Mouse (Mus musculus) CH12.LX (cell line): ENCODE results near the gene Gli2. TPM values are rescaled to one million over a fixed set of nuclear protein-coding genes. Genes with fewer than 3 reads are reported as not detected.

ENCODE experiments used
- DNase-seq: peaks from one replicate; pipeline ENCODE4 v3.0.0-alpha.2; 2013; ENCODE audit errors: extremely low read depth
- H3K27ac ChIP-seq: 2 replicates; pipeline ENCODE4 v1.5.1; 2012; ENCODE audit warnings: low read depth, mild to moderate bottlenecking, control low read depth, moderate library complexity; ENCODE audit not compliant: insufficient read depth
- H3K27me3 ChIP-seq: replicated peaks from 2 replicates; pipeline ENCODE3; 2012; ENCODE audit warnings: inconsistent platforms
- H3K36me3 ChIP-seq, 2 experiments: replicated peaks in 1 of 2; 2 replicates each; pipeline versions ENCODE3 to v1.6.1; 2012; ENCODE audit warnings: inconsistent platforms in 1 of 2, low read length in 1 of 2, mild to moderate bottlenecking in 1 of 2, mixed read lengths in 1 of 2, moderate library complexity in 1 of 2; ENCODE audit not compliant: control insufficient read depth in 1 of 2, insufficient read depth in 1 of 2
- H3K4me1 ChIP-seq, 2 experiments: 2 replicates each; pipeline ENCODE4 v1.6.1; 2012; ENCODE audit warnings: inconsistent platforms in 1 of 2, moderate library complexity in 1 of 2; ENCODE audit not compliant: insufficient read depth in 2 of 2, control insufficient read depth in 1 of 2
- H3K4me2 ChIP-seq: 2 replicates; pipeline ENCODE4 v1.6.1; 2012; ENCODE audit warnings: low read depth, mild to moderate bottlenecking, control low read depth; ENCODE audit not compliant: poor library complexity, insufficient read depth, severe bottlenecking
- H3K4me3 ChIP-seq, 3 experiments: fragments of 150-350 bp in 1 of 3; sonication (generic) in 1 of 3; replicated peaks in 1 of 3; 2 replicates each; pipeline versions ENCODE3 to v1.5.1; 2011 to 2012; ENCODE audit warnings: low read depth in 2 of 3, low read length in 2 of 3, mild to moderate bottlenecking in 2 of 3, moderate library complexity in 2 of 3, control low read depth in 1 of 3, improper control_type of control experiment in 1 of 3, inconsistent platforms in 1 of 3, mixed read lengths in 1 of 3; ENCODE audit not compliant: poor library complexity in 1 of 3
- H3K79me2 ChIP-seq: replicated peaks from 2 replicates; pipeline ENCODE4 v1.6.1; 2012; ENCODE audit warnings: mild to moderate bottlenecking, moderate library complexity; ENCODE audit not compliant: control insufficient read depth, poor library complexity, insufficient read depth, severe bottlenecking; ENCODE audit errors: extremely low read depth
- H3K9ac ChIP-seq: 2 replicates; pipeline ENCODE4 v1.6.1; 2012; ENCODE audit warnings: low read depth, mild to moderate bottlenecking, control low read depth, moderate library complexity; ENCODE audit not compliant: insufficient read depth
- H3K9me3 ChIP-seq: replicated peaks from 2 replicates; pipeline ENCODE3; 2012; ENCODE audit warnings: low read length, inconsistent platforms, mixed read lengths
- CTCF ChIP-seq, 2 experiments: IDR thresholded peaks in 1 of 2; conservative IDR thresholded peaks in 1 of 2; 2 replicates each; pipeline ENCODE4 v1.5.1; 2011 to 2012; ENCODE audit warnings: low read depth in 2 of 2, low read length in 2 of 2, improper control_type of control experiment in 1 of 2, inconsistent platforms in 1 of 2, mild to moderate bottlenecking in 1 of 2, moderate library complexity in 1 of 2
- EP300 ChIP-seq: IDR thresholded peaks from 2 replicates; pipeline ENCODE4 v1.6.1; 2011; ENCODE audit warnings: low read length, improper control_type of control experiment
- GABPA ChIP-seq: IDR thresholded peaks from 2 replicates; pipeline ENCODE4 v1.6.1; 2012; ENCODE audit warnings: low read depth, low read length, improper control_type of control experiment, inconsistent platforms; ENCODE audit not compliant: insufficient replicate concordance
- HCFC1 ChIP-seq: IDR thresholded peaks from 2 replicates; pipeline ENCODE4 v1.6.1; 2012; ENCODE audit warnings: low read depth, mild to moderate bottlenecking, inconsistent platforms, low read length, improper control_type of control experiment
- IRF4 ChIP-seq: IDR thresholded peaks from 2 replicates; pipeline ENCODE4 v1.6.1; 2014; ENCODE audit warnings: low read depth, mild to moderate bottlenecking, inconsistent platforms, low read length, improper control_type of control experiment
- JUN ChIP-seq: IDR thresholded peaks from 2 replicates; pipeline ENCODE4 v1.6.1; 2011; ENCODE audit warnings: low read depth, mild to moderate bottlenecking, low read length, improper control_type of control experiment, moderate library complexity; ENCODE audit not compliant: insufficient read depth
- KAT2A ChIP-seq: IDR thresholded peaks from 2 replicates; pipeline ENCODE4 v1.6.1; 2012; ENCODE audit warnings: low read length, improper control_type of control experiment, inconsistent platforms; ENCODE audit not compliant: insufficient replicate concordance
- MAZ ChIP-seq: IDR thresholded peaks from 2 replicates; pipeline ENCODE4 v1.6.1; 2012; ENCODE audit warnings: low read depth, mild to moderate bottlenecking, inconsistent platforms, low read length, improper control_type of control experiment, moderate library complexity
- MEF2A ChIP-seq: IDR thresholded peaks from 2 replicates; pipeline ENCODE4 v1.6.1; 2014; ENCODE audit warnings: low read depth, mild to moderate bottlenecking, inconsistent platforms, low read length, improper control_type of control experiment, borderline replicate concordance
- PAX5 ChIP-seq: IDR thresholded peaks from 2 replicates; pipeline ENCODE4 v1.6.1; 2012; ENCODE audit warnings: low read length, inconsistent platforms, mixed read lengths
- POLR2A ChIP-seq: IDR thresholded peaks from 2 replicates; pipeline ENCODE4 v1.6.1; 2011; ENCODE audit warnings: low read depth, mild to moderate bottlenecking, improper control_type of control experiment, low read length
- RAD21 ChIP-seq: IDR thresholded peaks from 2 replicates; pipeline ENCODE4 v1.6.1; 2011; ENCODE audit warnings: low read depth, mild to moderate bottlenecking, low read length, improper control_type of control experiment, moderate library complexity
- RCOR1 ChIP-seq: conservative IDR thresholded peaks from 2 replicates; pipeline ENCODE4 v1.6.1; 2012; ENCODE audit warnings: low read depth, mild to moderate bottlenecking, inconsistent platforms, low read length, improper control_type of control experiment
- SIN3A ChIP-seq: IDR thresholded peaks from 2 replicates; pipeline ENCODE4 v1.6.1; 2012; ENCODE audit warnings: low read length, improper control_type of control experiment, inconsistent platforms
- SMC3 ChIP-seq: IDR thresholded peaks from 2 replicates; pipeline ENCODE4 v1.6.1; 2011; ENCODE audit warnings: low read depth, low read length, improper control_type of control experiment
- TBP ChIP-seq: conservative IDR thresholded peaks from 2 replicates; pipeline ENCODE4 v1.6.1; 2011; ENCODE audit warnings: low read depth, low read length, improper control_type of control experiment
- UBTF ChIP-seq: IDR thresholded peaks from 2 replicates; pipeline ENCODE4 v1.6.1; 2012; ENCODE audit warnings: low read depth, mild to moderate bottlenecking, inconsistent platforms, low read length, improper control_type of control experiment, moderate library complexity
- ZC3H11A ChIP-seq: IDR thresholded peaks from 2 replicates; pipeline ENCODE4 v1.6.1; 2012; ENCODE audit warnings: low read depth, mild to moderate bottlenecking, inconsistent platforms, low read length, improper control_type of control experiment
- ZKSCAN1 ChIP-seq: IDR thresholded peaks from 2 replicates; pipeline ENCODE4 v1.6.1; 2012; ENCODE audit warnings: low read depth, inconsistent platforms, low read length, improper control_type of control experiment, borderline replicate concordance
- ZNF384 ChIP-seq: IDR thresholded peaks from 2 replicates; pipeline ENCODE4 v1.6.1; 2012; ENCODE audit warnings: low read depth, low read length, improper control_type of control experiment, inconsistent platforms
- dilution Hi-C: fragments of 300-500 bp; cut with MboI; formaldehyde crosslinking; loops from 2 replicates; pipeline ENCODE4 v1.14.3; 2020; ENCODE audit warnings: low sequenced_read_pairs; ENCODE audit not compliant: extremely low pct_unique_long_range_greater_than_20kb, extremely low pct_ligation_motif_present
- in situ Hi-C: fragments of 300-500 bp; cut with MboI; formaldehyde crosslinking; loops from 3 replicates; pipeline ENCODE4 v1.14.3; 2019; ENCODE audit warnings: low sequenced_read_pairs, low pct_ligation_motif_present, low pct_unique_long_range_greater_than_20kb, mixed read lengths
- polyA plus RNA-seq: library from polyadenylated mRNA; unstranded; fragments of >175 nt; gene quantifications from 2 replicates; pipeline ENCODE4 v1.2.1, GENCODE M21; 2012; ENCODE audit warnings: low read depth; ENCODE audit not compliant: insufficient read length
- total RNA-seq, 2 experiments: library from RNA; depleted of rRNA; stranded (reverse); fragments of 300-350 nt in 1 of 2; fragments of >200 nt in 1 of 2; gene quantifications; 2 replicates each; pipeline ENCODE4 v1.2.3; 2012 to 2014

Gene Gli2
- total and polyA plus RNA-seq, 3 experiments: not detected

DNA sequence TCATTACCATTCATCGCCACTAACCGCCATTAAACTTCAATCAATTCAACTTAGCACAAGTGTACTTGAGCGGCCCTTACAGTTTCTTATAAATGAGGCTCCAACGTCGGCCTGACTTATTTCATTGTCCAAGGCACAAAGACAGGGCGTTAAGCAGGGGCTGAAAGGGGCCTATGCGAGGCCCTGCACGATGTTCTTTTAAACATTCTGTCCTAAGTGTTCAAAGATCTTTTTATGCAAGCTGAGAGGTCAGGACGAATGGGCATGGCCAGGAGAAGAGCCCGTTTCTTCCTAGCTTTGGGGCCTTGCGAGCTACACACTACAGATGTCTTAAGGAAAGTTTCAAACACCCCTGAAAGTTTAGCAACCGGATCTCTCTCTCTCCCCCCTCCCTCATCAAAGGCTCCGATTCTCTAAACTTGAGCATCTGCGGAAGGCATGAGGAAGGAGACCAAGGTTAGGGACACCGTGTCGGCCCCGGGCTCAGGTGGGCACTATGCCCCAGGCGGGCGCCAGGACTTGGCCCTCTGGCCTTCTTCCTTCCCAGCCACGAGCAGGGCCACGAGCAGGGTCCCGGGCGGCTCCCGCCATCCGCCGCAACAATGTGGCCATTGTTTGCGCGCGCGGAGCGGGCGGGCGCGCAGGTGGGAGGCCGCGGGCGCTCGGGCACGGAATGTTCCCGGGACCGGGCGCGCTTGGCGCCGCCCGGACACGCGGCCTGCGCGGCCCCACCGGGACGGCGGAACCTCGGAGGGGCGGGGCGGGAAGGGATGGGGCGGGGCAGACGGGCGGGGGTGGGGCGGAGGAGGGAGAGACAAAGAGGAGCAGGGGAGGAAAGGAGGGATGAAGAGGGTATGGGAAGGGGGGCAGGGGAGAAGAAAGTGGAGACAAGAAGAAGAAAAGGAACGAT lies 5.7 kb downstream of the Gli2 start:
- no peaks in the 10 kb centered on the region for H3K36me3 ChIP-seq
- H3K9me3 ChIP-seq: peaks cover 82% of the 10 kb centered on the region
- TF ChIP-seq HCFC1 (no peak), GABPA (no peak), ZKSCAN1 (no peak), RCOR1 (no peak), ZC3H11A (no peak), EP300 (no peak), SIN3A (no peak), PAX5 (no peak), POLR2A (no peak)
- TF ChIP-seq, all 38 proteins: peak for 0
- H3K4me2 ChIP-seq: no peak overlapping the region
- no peak overlapping the region for H3K27ac ChIP-seq
- H3K27me3 ChIP-seq: no peaks in the 10 kb centered on the region
- in situ Hi-C loops: no loop called here
- no peaks in the 10 kb centered on the region for H3K4me1 ChIP-seq
- no peak overlapping the region for H3K4me3 ChIP-seq
- H3K79me2 ChIP-seq: no peaks in the 10 kb centered on the region
- no peak overlapping the region for H3K9ac ChIP-seq
- no peak for DNase-seq
- dilution Hi-C loops: no loop called here

DNA sequence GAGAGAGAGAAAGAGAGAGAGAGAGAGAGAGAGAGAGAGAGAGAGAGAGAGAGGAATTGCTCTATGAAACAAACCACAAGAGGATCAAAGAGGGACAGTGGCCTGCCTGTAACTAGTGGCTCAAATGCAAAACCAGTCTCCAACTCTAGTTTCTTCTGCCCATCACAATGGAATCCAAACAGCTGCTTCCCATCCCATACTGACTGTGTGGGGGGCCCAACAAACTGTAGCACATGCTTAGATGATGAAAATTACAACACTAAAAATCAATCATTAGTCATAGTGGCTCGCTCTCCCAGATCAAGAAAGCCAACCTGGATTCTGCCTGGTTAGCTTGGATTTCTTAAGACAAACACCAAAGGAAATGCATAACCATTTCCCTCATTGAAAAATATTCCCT lies 15.0 kb downstream of the Gli2 start:
- Histone ChIP-seq H3K27me3 (no peaks in the 10 kb centered on the region), H3K79me2 (no peaks in the 10 kb centered on the region), H3K9me3 (peaks cover 93% of the 10 kb centered on the region), H3K4me1 (no peaks in the 10 kb centered on the region), H3K36me3 (no peaks in the 10 kb centered on the region), H3K4me2 (no peak overlapping the region), H3K4me3 (no peak overlapping the region), H3K27ac (no peak overlapping the region), H3K9ac (no peak overlapping the region)
- dilution Hi-C loops: no loop called here
- in situ Hi-C loops: no loop called here
- DNase-seq: no peak
- TF ChIP-seq MEF2A (no peak), PAX5 (no peak), EP300 (no peak), ZKSCAN1 (no peak), ZC3H11A (no peak), KAT2A (no peak), TBP (no peak), RAD21 (no peak), SMC3 (no peak), MAZ (no peak), IRF4 (no peak), UBTF (no peak), ZNF384 (no peak), JUN (no peak), CTCF (conservative IDR thresholded peaks at IDR 0.05 in 1 of 2, IDR thresholded peaks at IDR 0.05 in 1 of 2; ENCODE audit: low read depth in 2 of 2, low read length in 2 of 2) (no peak)
